Mouse (Mus musculus) heart, adult 9 months (tissue): ENCODE results near the gene Thegl.

Experiments
- DNase-seq, 2 experiments: peaks; one replicate each; pipeline ENCODE4 v3.0.0; 2022; ENCODE audit warnings: low spot score in 2 of 2

Thegl gene

DNA sequence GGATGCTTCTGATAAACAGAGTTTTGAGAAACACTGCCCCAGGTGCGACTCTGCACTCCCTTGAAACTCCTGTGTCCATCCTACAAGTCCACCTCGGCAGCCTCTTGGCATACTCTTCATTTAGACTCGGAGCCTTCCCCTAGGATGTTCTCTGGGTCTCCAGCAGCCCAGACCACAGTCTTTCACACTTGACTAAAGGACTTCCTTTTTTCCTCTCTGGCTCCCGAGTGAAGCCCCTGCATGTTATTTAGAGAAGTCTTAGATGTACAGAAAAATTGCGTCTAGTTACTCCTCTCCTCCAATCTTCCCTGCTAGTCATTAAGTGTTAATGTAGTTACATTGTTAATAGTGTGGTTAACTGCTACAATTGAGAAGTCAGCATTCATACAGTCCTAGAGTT lies 28.5 kb downstream of the Thegl start:
- no peak for DNase-seq

DNA sequence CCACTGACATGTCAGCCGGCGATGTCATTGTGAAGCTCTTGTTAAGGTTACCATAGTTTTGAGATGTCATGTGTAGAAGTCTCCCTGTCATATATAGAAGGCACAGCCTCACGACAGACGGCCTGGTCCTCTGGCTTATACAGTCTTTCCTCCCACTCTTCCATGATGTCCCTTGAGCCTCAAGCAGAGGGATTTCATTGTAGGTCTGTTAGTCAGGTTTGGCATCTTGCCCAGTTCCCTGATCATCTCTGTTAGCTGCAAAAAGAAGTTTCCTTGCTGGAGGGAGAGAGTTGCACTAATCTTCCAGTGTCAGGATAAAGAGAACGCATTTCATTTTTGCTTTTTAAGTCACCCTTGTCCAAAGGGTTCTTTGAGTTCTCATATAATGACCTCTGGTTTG lies 36.8 kb downstream of the Thegl start:
- no peak for DNase-seq

GRCm38 (mm10) chr5:77056881-77057440 lies 41.1 kb downstream of the Thegl start:
- no peak for DNase-seq

GRCm38 (mm10) chr5:77060363-77060762 lies 44.5 kb downstream of the Thegl start:
- DNase-seq, result no peak

DNA sequence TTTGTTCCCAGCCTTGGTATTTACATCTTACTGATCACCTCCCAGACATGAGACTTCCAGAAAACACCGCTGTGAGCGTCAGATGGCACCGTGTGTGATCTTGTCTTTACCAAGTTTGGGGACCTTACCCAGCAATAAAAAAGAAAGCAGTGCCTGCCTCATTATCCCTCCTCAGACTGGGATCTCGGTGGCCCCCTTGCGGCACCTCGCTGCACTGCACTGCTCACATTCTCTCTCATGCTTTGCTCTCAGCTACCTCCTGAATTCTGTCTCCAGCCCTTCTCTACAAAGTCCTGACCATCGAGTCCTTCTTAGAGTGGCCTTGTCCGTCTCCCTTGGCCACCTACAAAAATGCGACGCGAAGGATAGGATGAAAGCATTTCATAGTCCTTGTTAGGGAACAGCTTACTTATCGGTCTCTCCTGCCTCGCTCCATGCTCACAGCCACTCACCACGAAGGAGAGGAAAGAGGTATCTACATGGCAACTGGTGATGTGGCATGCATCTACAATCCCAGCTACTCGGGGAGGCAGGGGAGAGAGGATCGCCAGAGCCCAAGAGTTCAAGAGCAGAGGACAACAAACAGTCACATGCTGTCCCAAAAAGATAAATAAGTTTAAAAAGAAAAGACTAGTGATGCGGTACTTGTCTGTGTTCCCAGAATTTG lies 45.7 kb downstream of the Thegl start:
- peak in 1 of 2 experiments; percentile 38 for DNase-seq

DNA sequence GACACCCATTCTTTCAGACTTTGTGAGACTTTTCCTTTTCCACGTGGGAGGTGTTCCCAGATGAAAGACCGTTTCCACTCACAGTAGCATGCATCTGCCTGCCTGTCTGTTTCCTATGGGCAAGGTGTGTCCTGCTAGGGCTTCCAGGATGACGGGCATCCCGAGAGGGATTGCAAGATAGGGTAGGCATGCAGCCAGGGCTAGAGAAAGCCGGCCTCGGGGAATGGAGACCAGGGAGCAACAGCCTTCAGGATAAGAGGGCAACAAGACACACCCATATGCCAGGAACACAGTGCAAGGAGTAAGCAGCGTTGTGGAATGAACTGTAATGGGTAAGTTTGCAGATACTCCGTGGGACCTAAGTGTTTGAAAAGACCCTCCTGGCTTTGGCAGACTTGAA lies 51.5 kb downstream of the Thegl start:
- no peak for DNase-seq

GRCm38 (mm10) chr5:77070987-77071386 lies 55.2 kb downstream of the Thegl start:
- no peak for DNase-seq

DNA sequence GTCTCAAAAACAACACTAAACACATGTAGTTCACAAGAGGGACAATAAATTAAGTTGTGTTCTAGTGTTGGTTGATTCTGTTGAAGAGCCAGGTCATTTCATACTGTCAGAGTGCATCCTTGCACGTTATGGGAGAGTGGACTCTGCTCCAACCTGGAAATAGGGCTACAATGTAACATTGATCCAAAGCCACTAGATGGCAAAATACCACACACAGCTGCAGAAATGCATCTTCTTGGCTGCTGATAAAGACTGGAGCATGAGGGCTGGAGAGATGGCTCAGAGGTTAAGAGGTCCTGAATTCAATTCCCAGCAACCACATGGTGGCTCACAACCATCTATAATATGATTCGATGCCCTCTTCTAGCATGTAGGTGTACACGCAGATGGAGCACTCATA lies 55.8 kb downstream of the Thegl start:
- DNase-seq, result no peak

- DNase-seq, result no peak
These were observed 58.0 kb downstream of the Thegl start for GRCm38 (mm10) chr5:77073794-77074193.

DNA sequence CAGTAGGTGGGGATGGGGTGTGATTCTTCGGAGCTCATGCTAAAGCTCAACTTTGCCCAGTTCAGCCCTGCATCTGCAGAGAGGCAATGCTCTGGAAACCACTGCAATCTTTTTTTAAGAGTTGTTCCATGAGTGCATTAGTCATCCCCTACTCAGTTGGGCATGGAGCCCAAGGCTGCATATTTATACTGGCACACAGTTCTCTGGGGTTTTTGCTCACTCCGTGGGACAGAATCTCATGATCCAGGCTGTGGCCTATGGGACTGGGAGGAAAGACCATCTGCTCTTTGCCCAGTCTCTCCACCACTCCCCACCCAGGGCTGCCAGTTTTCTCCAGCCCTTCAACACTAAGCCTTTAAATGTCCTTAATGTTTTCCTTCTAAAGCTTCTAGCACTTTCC lies 59.1 kb downstream of the Thegl start:
- peak; percentile 70 to 81 for DNase-seq

DNA sequence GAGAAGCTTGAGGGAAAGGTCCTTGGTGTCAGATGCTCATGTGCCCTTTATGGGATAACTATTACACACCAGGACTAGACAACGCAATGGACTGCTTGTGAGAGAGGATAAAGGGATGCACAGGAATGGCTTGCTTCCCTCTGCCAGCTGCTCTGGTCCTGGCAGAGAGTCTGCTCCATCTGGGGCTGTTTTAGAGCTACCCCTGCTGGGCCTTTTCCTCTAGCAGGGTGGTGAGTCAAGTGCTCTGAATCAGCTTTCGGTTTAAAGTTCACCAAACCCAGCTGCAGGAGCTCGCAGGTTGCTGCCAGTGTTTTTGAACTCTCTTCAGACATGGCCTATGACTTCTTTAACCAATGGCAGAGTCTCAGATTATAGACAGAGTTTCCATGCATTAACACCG lies 60.1 kb downstream of the Thegl start:
- no peak for DNase-seq

DNA sequence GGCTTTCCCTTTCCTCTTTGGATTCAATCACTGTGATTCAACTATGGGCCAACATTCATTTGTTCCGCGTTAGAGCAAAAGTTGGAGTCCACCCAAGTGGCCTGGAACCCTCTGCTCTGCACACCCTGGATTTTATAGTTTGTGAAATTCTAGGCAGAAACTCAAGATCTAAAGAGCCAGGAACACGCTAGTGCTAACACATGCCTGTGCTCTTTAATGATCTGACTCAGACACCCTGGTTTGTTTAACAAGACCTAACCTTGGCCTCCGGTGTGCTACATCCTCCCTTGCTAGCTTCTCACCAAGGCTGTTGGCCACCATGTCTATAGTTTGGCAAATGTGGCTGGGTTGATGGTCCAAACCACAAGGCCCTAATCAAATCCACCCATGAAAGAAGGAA lies 64.9 kb downstream of the Thegl start:
- peak; percentile 38 to 39 for DNase-seq

DNA sequence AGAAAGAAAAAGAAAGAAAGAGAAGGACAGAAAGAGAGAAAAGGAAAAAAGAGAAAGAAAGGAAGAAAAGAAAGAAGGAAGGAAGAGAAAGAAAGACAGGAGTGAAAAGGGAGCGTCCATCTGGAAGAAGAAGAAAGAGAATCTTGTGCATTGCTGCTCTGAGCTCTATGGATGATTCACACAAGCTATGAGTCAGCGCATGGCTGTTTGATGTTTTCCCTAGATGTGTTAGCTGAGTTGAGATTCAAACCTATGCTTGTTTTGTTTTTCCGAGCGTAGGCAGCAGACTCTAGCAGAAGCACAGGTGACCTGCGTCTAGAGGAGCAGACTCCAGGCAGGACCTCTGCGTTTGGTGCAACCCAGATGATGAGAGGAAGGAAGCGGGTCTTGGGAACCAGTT lies 66.9 kb downstream of the Thegl start:
- no peak for DNase-seq

GRCm38 (mm10) chr5:77084418-77084817 lies 68.6 kb downstream of the Thegl start:
- DNase-seq, result no peak

DNA sequence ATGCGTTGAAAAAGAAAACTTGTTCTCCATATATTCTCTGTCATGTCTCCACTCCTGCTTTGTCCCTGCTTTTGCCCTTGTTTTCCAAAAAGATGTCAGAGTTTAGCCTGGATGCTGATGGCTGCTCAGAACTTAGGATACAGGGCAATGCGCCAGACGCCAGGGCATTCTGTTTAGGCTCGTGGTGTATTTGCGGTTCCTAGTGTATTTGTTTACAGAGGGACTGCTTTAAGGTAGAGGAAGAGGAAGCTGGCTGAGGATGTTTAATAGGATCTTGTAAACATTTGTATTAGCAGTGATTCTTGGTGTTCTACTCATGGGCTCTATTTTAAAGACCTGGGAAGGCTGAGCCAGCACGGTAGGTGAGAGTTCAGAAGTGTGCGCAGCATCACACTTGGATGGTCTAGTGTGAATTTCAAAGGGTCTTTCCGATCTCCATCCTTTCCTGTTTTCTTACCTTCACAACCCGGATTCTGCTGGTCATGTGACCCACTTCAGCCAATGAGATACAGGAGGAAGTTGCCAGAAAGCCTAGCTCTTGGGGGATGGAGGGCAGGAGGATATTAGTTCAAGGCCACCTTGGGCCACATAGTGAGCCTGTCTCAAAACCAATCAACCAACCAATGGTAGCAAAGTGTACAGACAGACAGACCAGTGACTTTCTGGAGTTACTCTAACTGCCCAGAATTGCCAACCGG lies 70.1 kb downstream of the Thegl start:
- DNase-seq, result no peak

GRCm38 (mm10) chr5:77086541-77086940 lies 70.7 kb downstream of the Thegl start:
- DNase-seq, result no peak

GRCm38 (mm10) chr5:77087122-77087521 lies 71.3 kb downstream of the Thegl start:
- DNase-seq, result no peak

DNA sequence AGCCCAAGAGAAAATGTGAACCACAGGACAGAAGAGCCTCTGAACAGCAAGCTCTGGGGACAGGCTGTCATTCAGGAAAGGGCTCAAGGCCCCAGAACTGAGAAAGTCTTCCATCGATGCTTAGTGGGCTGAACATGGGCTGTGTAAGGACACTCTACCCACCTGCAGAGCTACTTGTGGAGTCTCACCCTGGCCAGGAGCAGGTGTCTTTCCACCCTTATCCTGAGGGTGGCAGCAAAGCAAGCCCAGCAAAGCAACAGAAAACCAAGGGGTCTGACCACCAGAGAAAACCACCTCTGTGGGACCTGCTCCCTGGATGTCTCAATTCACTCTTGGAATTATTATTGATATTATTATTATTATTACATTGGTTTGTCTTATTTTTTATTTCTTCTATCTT lies 73.5 kb downstream of the Thegl start:
- peak in 1 of 2 experiments; percentile 47 for DNase-seq

DNA sequence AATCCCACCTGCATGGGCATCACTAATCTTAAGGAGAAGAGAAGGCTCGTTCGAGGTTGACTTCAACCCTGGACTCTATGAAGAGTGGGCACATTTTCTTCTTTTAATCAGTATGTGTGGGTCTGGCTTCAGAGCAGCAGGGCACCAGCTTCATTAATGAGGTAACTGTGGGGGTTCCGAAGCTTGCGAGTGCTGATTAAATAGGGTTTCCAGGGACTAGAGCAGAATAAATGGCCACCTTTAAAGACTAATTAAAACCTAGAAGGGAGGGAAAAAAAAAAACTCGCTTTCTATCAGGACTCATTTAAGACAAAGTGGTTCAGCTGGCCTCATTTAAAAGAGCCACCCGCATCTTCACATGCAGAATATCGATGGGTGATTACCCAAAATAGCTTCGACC lies 74.1 kb downstream of the Thegl start:
- DNase-seq, result no peak

DNA sequence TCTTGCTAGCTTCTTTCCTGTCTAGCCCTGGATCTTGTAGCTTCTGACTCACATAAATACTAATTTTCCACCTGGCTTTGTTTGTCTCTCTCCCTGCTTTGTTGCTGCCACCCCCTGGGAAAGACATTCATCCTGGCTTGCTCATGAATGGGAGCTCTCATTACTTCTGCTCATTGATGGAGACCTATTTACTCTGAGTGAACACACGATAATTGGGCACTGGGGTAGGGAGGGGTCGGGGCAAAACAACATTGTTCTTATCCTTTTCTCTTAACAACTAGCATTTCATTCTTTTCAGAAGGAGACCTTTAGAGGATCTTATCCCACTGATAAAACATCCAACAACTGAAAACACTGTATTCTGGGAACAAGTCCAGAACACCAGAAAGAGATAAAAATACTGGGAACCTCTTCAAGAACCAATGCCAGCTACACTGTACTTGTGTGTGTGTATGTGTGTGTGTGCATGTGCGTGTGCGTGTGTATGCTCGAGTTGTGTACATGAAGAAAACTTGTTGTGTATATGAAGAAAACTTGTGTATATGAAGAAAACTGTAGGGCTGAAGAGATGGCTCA lies 74.8 kb downstream of the Thegl start:
- DNase-seq, result peak in 1 of 2 experiments; percentile 30

- no peak for DNase-seq
These were observed 76.1 kb downstream of the Thegl start for GRCm38 (mm10) chr5:77091923-77092322.

DNA sequence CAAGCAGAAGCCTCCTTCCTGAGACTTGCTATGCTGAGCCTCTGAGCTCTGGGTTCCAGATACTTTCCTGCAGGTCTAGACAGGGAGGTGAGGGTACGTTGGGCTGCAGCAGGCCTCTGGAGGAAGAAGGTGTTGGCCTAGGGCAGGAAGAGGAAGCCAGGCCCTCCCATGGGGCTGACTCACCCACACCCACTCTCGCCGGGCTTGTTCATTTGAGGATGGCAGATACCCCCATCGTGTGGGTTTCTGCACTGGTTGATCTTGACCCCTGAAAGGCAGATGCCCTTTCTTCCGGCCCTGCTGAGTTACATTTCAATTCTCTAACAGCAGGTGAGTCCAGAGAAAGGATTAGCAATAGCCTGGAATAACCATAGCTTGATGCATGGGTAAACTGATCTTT lies 76.7 kb downstream of the Thegl start:
- DNase-seq, result no peak

- no peak for DNase-seq
These were observed 78.1 kb downstream of the Thegl start for GRCm38 (mm10) chr5:77093961-77094360.
